Mouse (Mus musculus) limb, embryonic 13.5 days (tissue): ENCODE results near the gene Gm37240. TPM values are rescaled to one million over a fixed set of nuclear protein-coding genes. Genes with fewer than 3 reads are reported as not detected.

ENCODE experiments used
- ATAC-seq: fragments of 200-750 bp; cut with Nextera tagmentation; 2 replicates; pipeline ENCODE4 v1.8.0; 2017; ENCODE audit warnings: low read depth, moderate number of reproducible peaks, moderate TSS enrichment; ENCODE audit not compliant: low FRiP score
- H3K27ac ChIP-seq: fragments of 300-500 bp; sonication (generic); 2 replicates; pipeline ENCODE4 v1.5.1; 2015; ENCODE audit warnings: inconsistent platforms, mild to moderate bottlenecking, moderate library complexity
- H3K27me3 ChIP-seq: fragments of 300-500 bp; sonication (generic); 2 replicates; pipeline ENCODE4 v1.6.1; 2015; ENCODE audit warnings: mild to moderate bottlenecking, inconsistent platforms
- H3K36me3 ChIP-seq: fragments of 300-500 bp; sonication (generic); 2 replicates; pipeline ENCODE4 v1.6.1; 2015; ENCODE audit warnings: inconsistent platforms, mild to moderate bottlenecking, moderate library complexity
- H3K4me1 ChIP-seq: fragments of 300-500 bp; sonication (generic); 2 replicates; pipeline ENCODE4 v1.6.1; 2015; ENCODE audit warnings: inconsistent platforms
- H3K4me2 ChIP-seq: fragments of 300-500 bp; sonication (generic); replicated peaks from 2 replicates; pipeline ENCODE4 v1.6.1; 2015; ENCODE audit warnings: inconsistent platforms, mild to moderate bottlenecking, moderate library complexity
- H3K4me3 ChIP-seq: fragments of 300-500 bp; sonication (generic); 2 replicates; pipeline ENCODE4 v1.5.1; 2015; ENCODE audit warnings: moderate library complexity, mild to moderate bottlenecking, inconsistent platforms
- H3K9ac ChIP-seq: fragments of 300-500 bp; sonication (generic); 2 replicates; pipeline ENCODE4 v1.6.1; 2015; ENCODE audit warnings: mild to moderate bottlenecking, inconsistent platforms
- H3K9me3 ChIP-seq: fragments of 300-500 bp; sonication (generic); 2 replicates; pipeline ENCODE4 v1.6.1; 2016; ENCODE audit warnings: inconsistent platforms
- WGBS: fragments of 180-500 bp; shearing (Covaris S2); methylation state at CpG from one replicate; pipeline ENCODE4 v1.1.7; 2015; 5-methylcytosine and 5-hydroxymethylcytosine counted together
- polyA plus RNA-seq: library from polyadenylated mRNA; unstranded; fragments of >200 nt; fragmentation: Nextera tagmentation; extraction: Ambion mirVana; gene quantifications from 2 replicates; pipeline ENCODE4 v1.2.1, GENCODE M21; 2015

Gm37240 gene
- polyA plus RNA-seq, 1 experiment from 2014 or later, result 6.1 TPM

GRCm38 (mm10) chr3:85431208-85431607 is 456.1 kb downstream of the Gm37240 start:
- Histone ChIP-seq H3K9me3 (no peaks in the 10 kb centered on the region), H3K4me2 (no peak overlapping the region), H3K36me3 (no peaks in the 10 kb centered on the region), H3K27ac (no peak overlapping the region), H3K27me3 (no peaks in the 10 kb centered on the region), H3K4me1 (no peaks in the 10 kb centered on the region), H3K4me3 (no peak overlapping the region), H3K9ac (no peak overlapping the region)
- WGBS, result 90% methylated on average over 4 of the region's 4 CpGs
- no peak for ATAC-seq

GRCm38 (mm10) chr3:85423376-85423997 is 463.8 kb downstream of the Gm37240 start:
- no peaks in the 10 kb centered on the region for H3K36me3 ChIP-seq
- no peaks in the 10 kb centered on the region for H3K4me1 ChIP-seq
- no peak overlapping the region for H3K4me2 ChIP-seq
- no peaks in the 10 kb centered on the region for H3K9me3 ChIP-seq
- no peak overlapping the region for H3K4me3 ChIP-seq
- H3K27ac ChIP-seq, result no peak overlapping the region
- no peak for ATAC-seq
- no peaks in the 10 kb centered on the region for H3K27me3 ChIP-seq
- no peak overlapping the region for H3K9ac ChIP-seq
- WGBS, result 71% methylated on average over 5 of the region's 5 CpGs

GRCm38 (mm10) chr3:85421403-85421802 is 465.9 kb downstream of the Gm37240 start:
- no peaks in the 10 kb centered on the region for H3K36me3 ChIP-seq
- 85% methylated on average over 9 of the region's 9 CpGs for WGBS
- H3K4me1 ChIP-seq, result no peaks in the 10 kb centered on the region
- no peak overlapping the region for H3K27ac ChIP-seq
- H3K4me3 ChIP-seq, result no peak overlapping the region
- no peaks in the 10 kb centered on the region for H3K27me3 ChIP-seq
- no peak for ATAC-seq
- H3K4me2 ChIP-seq, result no peak overlapping the region
- no peak overlapping the region for H3K9ac ChIP-seq
- H3K9me3 ChIP-seq, result no peaks in the 10 kb centered on the region

GRCm38 (mm10) chr3:85417663-85418062 is 469.7 kb downstream of the Gm37240 start:
- no peak overlapping the region for H3K4me2 ChIP-seq
- no peak for ATAC-seq
- WGBS, result 76% methylated on average over 4 of the region's 4 CpGs
- no peaks in the 10 kb centered on the region for H3K9me3 ChIP-seq
- H3K27ac ChIP-seq, result no peak overlapping the region
- H3K27me3 ChIP-seq, result no peaks in the 10 kb centered on the region
- no peak overlapping the region for H3K9ac ChIP-seq
- no peak overlapping the region for H3K4me3 ChIP-seq
- no peaks in the 10 kb centered on the region for H3K4me1 ChIP-seq
- H3K36me3 ChIP-seq, result no peaks in the 10 kb centered on the region

- no peak for ATAC-seq
These were observed 488.5 kb downstream of the Gm37240 start for GRCm38 (mm10) chr3:85398841-85399240.

GRCm38 (mm10) chr3:85398483-85398835 is 488.9 kb downstream of the Gm37240 start:
- ATAC-seq, result no peak
- Histone ChIP-seq H3K4me3 (no peak overlapping the region), H3K9ac (no peak overlapping the region), H3K4me1 (no peaks in the 10 kb centered on the region), H3K4me2 (no peak overlapping the region), H3K27me3 (no peaks in the 10 kb centered on the region), H3K27ac (no peak overlapping the region), H3K36me3 (no peaks in the 10 kb centered on the region), H3K9me3 (peaks cover 21% of the 10 kb centered on the region)
- 90% methylated on average over 1 of the region's 1 CpGs for WGBS

More at GRCm38 (mm10) chr3:85398841-85399240, 488.5 kb downstream of the Gm37240 start:
- Histone ChIP-seq H3K9ac (no peak overlapping the region), H3K4me3 (no peak overlapping the region), H3K9me3 (peaks cover 21% of the 10 kb centered on the region), H3K27me3 (no peaks in the 10 kb centered on the region), H3K27ac (no peak overlapping the region), H3K4me2 (no peak overlapping the region), H3K4me1 (no peaks in the 10 kb centered on the region), H3K36me3 (no peaks in the 10 kb centered on the region)

GRCm38 (mm10) chr3:85397816-85398482 is 489.4 kb downstream of the Gm37240 start:
- no peak for ATAC-seq

GRCm38 (mm10) chr3:85393395-85393794 is 493.9 kb downstream of the Gm37240 start:
- ATAC-seq, result no peak
- no peak overlapping the region for H3K9ac ChIP-seq
- H3K4me3 ChIP-seq, result no peak overlapping the region
- H3K4me2 ChIP-seq, result no peak overlapping the region
- H3K27ac ChIP-seq, result no peak overlapping the region
- H3K4me1 ChIP-seq, result no peaks in the 10 kb centered on the region
- peaks cover 21% of the 10 kb centered on the region for H3K9me3 ChIP-seq
- no peaks in the 10 kb centered on the region for H3K36me3 ChIP-seq
- H3K27me3 ChIP-seq, result no peaks in the 10 kb centered on the region
- WGBS, result 90% methylated on average over 3 of the region's 3 CpGs

More at GRCm38 (mm10) chr3:85397816-85398482, 489.4 kb downstream of the Gm37240 start:
- H3K9me3 ChIP-seq, result peaks cover 21% of the 10 kb centered on the region
- H3K4me2 ChIP-seq, result no peak overlapping the region
- no peak overlapping the region for H3K27ac ChIP-seq
- no peaks in the 10 kb centered on the region for H3K36me3 ChIP-seq
- no peaks in the 10 kb centered on the region for H3K27me3 ChIP-seq
- no peaks in the 10 kb centered on the region for H3K4me1 ChIP-seq
- H3K9ac ChIP-seq, result no peak overlapping the region
- no peak overlapping the region for H3K4me3 ChIP-seq

GRCm38 (mm10) chr3:85391756-85392155 is 495.6 kb downstream of the Gm37240 start:
- H3K4me1 ChIP-seq, result no peaks in the 10 kb centered on the region
- H3K4me3 ChIP-seq, result no peak overlapping the region
- H3K36me3 ChIP-seq, result no peaks in the 10 kb centered on the region
- no peaks in the 10 kb centered on the region for H3K27me3 ChIP-seq
- no peak overlapping the region for H3K9ac ChIP-seq
- 84% methylated on average over 6 of the region's 6 CpGs for WGBS
- ATAC-seq, result no peak
- peaks cover 17% of the 10 kb centered on the region for H3K9me3 ChIP-seq
- no peak overlapping the region for H3K4me2 ChIP-seq
- no peak overlapping the region for H3K27ac ChIP-seq

GRCm38 (mm10) chr3:85391111-85391510 is 496.2 kb downstream of the Gm37240 start:
- Histone ChIP-seq H3K9me3 (peaks cover 10% of the 10 kb centered on the region), H3K9ac (no peak overlapping the region), H3K27ac (no peak overlapping the region), H3K27me3 (no peaks in the 10 kb centered on the region), H3K4me1 (no peaks in the 10 kb centered on the region), H3K4me2 (no peak overlapping the region), H3K36me3 (no peaks in the 10 kb centered on the region), H3K4me3 (no peak overlapping the region)
- WGBS, result 94% methylated on average over 2 of the region's 2 CpGs
- ATAC-seq, result no peak

GRCm38 (mm10) chr3:85385371-85385770 is 501.9 kb downstream of the Gm37240 start:
- no peak for ATAC-seq
- Histone ChIP-seq H3K9ac (no peak overlapping the region), H3K4me2 (no peak overlapping the region), H3K9me3 (no peaks in the 10 kb centered on the region), H3K27ac (no peak overlapping the region), H3K4me1 (no peaks in the 10 kb centered on the region), H3K4me3 (no peak overlapping the region), H3K27me3 (no peaks in the 10 kb centered on the region), H3K36me3 (no peaks in the 10 kb centered on the region)

GRCm38 (mm10) chr3:85383330-85383729 is 504.0 kb downstream of the Gm37240 start:
- Histone ChIP-seq H3K9ac (no peak overlapping the region), H3K4me2 (no peak overlapping the region), H3K4me3 (no peak overlapping the region), H3K9me3 (no peaks in the 10 kb centered on the region), H3K36me3 (no peaks in the 10 kb centered on the region), H3K4me1 (peaks cover 12% of the 10 kb centered on the region), H3K27ac (no peak overlapping the region), H3K27me3 (no peaks in the 10 kb centered on the region)
- ATAC-seq, result no peak
- WGBS, result 82% methylated on average over 3 of the region's 3 CpGs
